ENCODE assay signal across 8 mouse cellular contexts in the genomic region with DNA sequence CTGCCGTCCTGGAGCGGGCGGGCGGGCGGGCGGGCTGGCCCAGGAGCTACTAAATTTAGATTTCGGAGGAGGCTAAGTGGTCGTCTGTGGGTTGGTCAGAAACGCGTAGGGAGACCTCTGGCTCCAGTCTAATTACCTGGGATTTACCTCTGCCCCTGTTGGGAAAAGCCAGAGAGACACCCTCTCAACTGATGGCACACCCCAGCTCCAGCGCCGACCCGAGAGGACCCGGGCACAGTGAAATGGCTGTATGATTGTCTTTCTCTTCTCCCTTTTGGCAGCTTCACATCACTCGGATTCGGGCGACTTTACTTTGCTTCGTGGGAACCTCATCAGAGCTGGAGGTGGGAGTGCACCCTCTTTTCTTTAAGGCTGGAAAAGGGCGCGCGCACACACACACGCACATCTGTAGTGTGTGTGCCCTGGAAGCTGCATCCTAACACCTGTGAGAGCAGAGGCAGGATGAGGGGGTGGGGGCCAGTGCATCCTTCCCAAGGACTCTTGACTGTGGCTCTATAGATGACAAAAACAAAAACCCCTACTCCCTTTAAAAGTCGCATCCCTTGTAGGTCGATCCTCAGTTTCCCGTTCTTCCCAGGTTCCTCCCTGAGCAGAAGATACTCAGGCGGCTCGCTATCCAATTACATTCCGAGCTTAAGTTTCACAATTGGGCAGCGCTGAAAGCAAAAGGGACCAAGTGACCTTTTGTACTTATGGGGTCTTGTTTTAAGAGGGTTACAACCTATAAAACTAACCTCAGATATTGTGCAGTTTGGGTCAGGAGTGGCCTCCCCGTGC. TPM values are rescaled to one million over a fixed set of nuclear protein-coding genes. Genes with fewer than 3 reads are reported as not detected.
A peak's percentile ranks its signal among the peaks of the same experiment; 100 is the strongest.
DNase-seq lines count a peak whose midpoint lies in the region; ATAC-seq and TF ChIP-seq lines count a peak whose summit lies in the region.

No protein-coding gene starts in this region.

- no peak for TF ChIP-seq RAD21 in MEL (IDR thresholded peaks at IDR 0.05; ENCODE audit: low read depth, low read length)

- H3K79me2 ChIP-seq in MEL (ENCODE audit: control insufficient read depth, insufficient read depth, low read length, poor library complexity): peaks cover 3% of the 10 kb centered on the region; the same call in 1 of the 2 replicates

- no peaks in the 10 kb centered on the region for H3K9me3 ChIP-seq in heart, embryonic 11.5 days (replicated peaks; ENCODE audit: control insufficient read depth, low read length)
- H3K9me3 ChIP-seq in MEL (replicated peaks; ENCODE audit: insufficient read depth, low read length): no peaks in the 10 kb centered on the region
- no peaks in the 10 kb centered on the region for H3K9me3 ChIP-seq in embryonic facial prominence, embryonic 15.5 days (replicated peaks)
- H3K9me3 ChIP-seq in intestine, embryonic 14.5 days (ENCODE audit: control insufficient read depth, low read length): no peaks in the 10 kb centered on the region

- H3K4me3 ChIP-seq in heart, embryonic 11.5 days (ENCODE audit: low read depth, low read length): peak overlapping the region; percentile 95
- H3K4me3 ChIP-seq in MEL (ENCODE audit: control insufficient read depth in 1 of 2, insufficient read depth in 1 of 2, low read depth in 2 of 2, low read length in 2 of 2): peak overlapping the region; percentile 61 to 83
- H3K4me3 ChIP-seq in embryonic facial prominence, embryonic 15.5 days (replicated peaks): peak overlapping the region; percentile 90
- peak overlapping the region; percentile 91 for H3K4me3 ChIP-seq in intestine, embryonic 14.5 days (ENCODE audit: low read depth, low read length)

- H3K4me2 ChIP-seq in heart, embryonic 11.5 days: peak overlapping the region; percentile 94
- peak overlapping the region; percentile 82 for H3K4me2 ChIP-seq in embryonic facial prominence, embryonic 15.5 days (replicated peaks)
- H3K4me2 ChIP-seq in intestine, embryonic 14.5 days (ENCODE audit: low read length): peak overlapping the region; percentile 89

- WGBS in heart, embryonic 11.5 days (ENCODE audit: insufficient replicate concordance): 1% methylated on average over 24 of the region's 30 CpGs
- WGBS in embryonic facial prominence, embryonic 15.5 days: 2% methylated on average over 24 of the region's 30 CpGs
- WGBS in intestine, embryonic 14.5 days: 1% methylated on average over 28 of the region's 30 CpGs

- DNase-seq in heart, adult 8-10 months (ENCODE audit: low spot score): no peak
- peak; percentile 46 for DNase-seq in MEL (ENCODE audit: low read depth, low spot score)
- DNase-seq in intestine, embryonic 14.5 days (ENCODE audit: low spot score): peak; percentile 88
- DNase-seq in testis, postnatal 14 days (ENCODE audit: low spot score): peak; percentile 40

- H3K9ac ChIP-seq in heart, embryonic 11.5 days (ENCODE audit: low read depth, low read length): peak overlapping the region; percentile 100
- H3K9ac ChIP-seq in MEL (ENCODE audit: control insufficient read depth, low read depth, low read length, poor library complexity, severe bottlenecking): peak overlapping the region; percentile 60
- H3K9ac ChIP-seq in embryonic facial prominence, embryonic 15.5 days: peak overlapping the region; percentile 97
- H3K9ac ChIP-seq in intestine, embryonic 14.5 days (ENCODE audit: low read length): peak overlapping the region; percentile 99

- TF ChIP-seq EP300 in MEL (IDR thresholded peaks at IDR 0.05; ENCODE audit: low read depth in 1 of 2, low read length in 2 of 2): no peak

- no peak for TF ChIP-seq POLR2A in MEL (IDR thresholded peaks at IDR 0.05; ENCODE audit: control insufficient read depth in 1 of 2, insufficient read depth in 1 of 2, low read depth in 1 of 2, low read length in 2 of 2, poor library complexity in 1 of 2)

- peak; percentile 60 for ATAC-seq in heart, embryonic 11.5 days (replicated peaks; ENCODE audit: insufficient number of reproducible peaks, low FRiP score, low TSS enrichment)
- ATAC-seq in embryonic facial prominence, embryonic 15.5 days (ENCODE audit: insufficient number of reproducible peaks, low FRiP score, low TSS enrichment, low read depth): 0 out of 2 replicates have a peak, but pooled peaks have one; percentile 36
- peak; percentile 42; the same call in 1 of the 2 replicates for ATAC-seq in intestine, embryonic 14.5 days (replicated peaks; ENCODE audit: low FRiP score, low TSS enrichment, low read depth)
- 0 out of 2 replicates have a peak, but pooled peaks have one; percentile 1 for ATAC-seq in megakaryocyte-erythroid progenitor cell, adult 5-6 weeks (replicated peaks; ENCODE audit: low FRiP score, low TSS enrichment, poor library complexity, severe bottlenecking)
- ATAC-seq in activated CD4-positive, CD25-positive, alpha-beta regulatory T cell, adult 4 months: no peak

- H3K27ac ChIP-seq in heart, embryonic 11.5 days (ENCODE audit: low read depth, low read length): peak overlapping the region; percentile 96
- no peak overlapping the region for H3K27ac ChIP-seq in MEL (ENCODE audit: control insufficient read depth, low read depth, low read length)
- H3K27ac ChIP-seq in embryonic facial prominence, embryonic 15.5 days (replicated peaks): peak overlapping the region; percentile 97
- H3K27ac ChIP-seq in intestine, embryonic 14.5 days (ENCODE audit: low read depth): peak overlapping the region; percentile 95

- TF ChIP-seq CTCF in MEL (IDR thresholded peaks at IDR 0.05 in 2 of 3, conservative IDR thresholded peaks at IDR 0.05 in 1 of 3; ENCODE audit: control insufficient read depth in 1 of 3, insufficient read depth in 1 of 3, low read depth in 2 of 3, low read length in 3 of 3, poor library complexity in 1 of 3, severe bottlenecking in 1 of 3): no peak

- peaks cover 23% of the 10 kb centered on the region for H3K36me3 ChIP-seq in heart, embryonic 11.5 days (ENCODE audit: control insufficient read depth, insufficient read depth, low read length)
- no peaks in the 10 kb centered on the region; a peak in 1 of 4 replicates for H3K36me3 ChIP-seq in MEL (ENCODE audit: control insufficient read depth in 1 of 2, insufficient read depth in 2 of 2, low read length in 2 of 2)
- H3K36me3 ChIP-seq in embryonic facial prominence, embryonic 15.5 days: peaks cover 28% of the 10 kb centered on the region
- H3K36me3 ChIP-seq in intestine, embryonic 14.5 days (ENCODE audit: control insufficient read depth, insufficient read depth, low read length): peaks cover 39% of the 10 kb centered on the region

- H3K27me3 ChIP-seq in heart, embryonic 11.5 days (ENCODE audit: control insufficient read depth, insufficient read depth, low read length): no peaks in the 10 kb centered on the region
- H3K27me3 ChIP-seq in MEL (ENCODE audit: control insufficient read depth in 1 of 2, insufficient read depth in 2 of 2, low read length in 2 of 2): no peaks in the 10 kb centered on the region
- 0 out of 2 replicates have a peak, but pooled peaks cover 3% of the 10 kb centered on the region for H3K27me3 ChIP-seq in embryonic facial prominence, embryonic 15.5 days
- H3K27me3 ChIP-seq in intestine, embryonic 14.5 days (replicated peaks; ENCODE audit: control insufficient read depth, insufficient read depth, low read length): no peaks in the 10 kb centered on the region

- H3K4me1 ChIP-seq in heart, embryonic 11.5 days (ENCODE audit: control insufficient read depth, insufficient read depth, low read length): peaks cover 18% of the 10 kb centered on the region
- peaks cover 0 to 12% of the 10 kb centered on the region in 2 experiments; a peak in 2 of 4 replicates for H3K4me1 ChIP-seq in MEL (ENCODE audit: control insufficient read depth in 1 of 2, insufficient read depth in 2 of 2, low read length in 2 of 2)
- H3K4me1 ChIP-seq in embryonic facial prominence, embryonic 15.5 days: peaks cover 19% of the 10 kb centered on the region
- peaks cover 16% of the 10 kb centered on the region for H3K4me1 ChIP-seq in intestine, embryonic 14.5 days (replicated peaks; ENCODE audit: control insufficient read depth, insufficient read depth, low read length)

RNA-seq across cellular contexts. Expression of a gene that starts 0.9 kb away (rescaled TPM):
- 17.0 and 19.6 TPM in 2 replicates for polyA plus RNA-seq in heart, embryonic 11.5 days (2014; fragmentation: Nextera tagmentation; extraction: Ambion mirVana)
- 1 to 10 TPM; 4.8 to 7.4 (median 6.3) TPM for total RNA-seq in heart, adult 8-10 months (2022)
- total RNA-seq in MEL (2012; rRNA removed): 5.2 and 5.5 TPM in 2 replicates
- 10 to 100 TPM in 1 of 2 experiments, not detected in 1; 10.1 TPM for polyA plus RNA-seq in MEL (2012; ENCODE audit: insufficient read depth in 1 of 2, insufficient read length in 2 of 2, low read depth in 1 of 2, low replicate concordance in 2 of 2, missing spikeins in 1 of 2)
- 31.0 and 33.1 TPM in 2 replicates for polyA plus RNA-seq in embryonic facial prominence, embryonic 15.5 days (2015; fragmentation: Nextera tagmentation; extraction: Ambion mirVana)
- 26.3 and 27.7 TPM in 2 replicates for polyA plus RNA-seq in intestine, embryonic 14.5 days (2014; fragmentation: Nextera tagmentation; extraction: Ambion mirVana)
- 6.6 and 8.7 TPM in 2 replicates for total RNA-seq in megakaryocyte-erythroid progenitor cell, adult 5-6 weeks (2014; fragmentation: Nextera tagmentation)
- 7.3 and 10.2 TPM in 2 replicates for total RNA-seq in megakaryocyte-erythroid progenitor cell, adult 5-6 weeks (2017)
- polyA plus RNA-seq in activated CD4-positive, CD25-positive, alpha-beta regulatory T cell, adult 4 months (2017; shearing (Covaris generic)): 1 to 10 TPM; 5.1 to 5.5 TPM

RNA-seq across cellular contexts. Expression of a gene that starts 13.2 kb away (rescaled TPM):
- polyA plus RNA-seq in heart, embryonic 11.5 days (2014; fragmentation: Nextera tagmentation; extraction: Ambion mirVana): 89.6 and 106 TPM in 2 replicates
- total RNA-seq in heart, adult 8-10 months (2022): 10 to 100 TPM; 33.9 to 41.2 (median 36.1) TPM
- total RNA-seq in MEL (2012; rRNA removed): 30.2 and 33.1 TPM in 2 replicates
- 100 to 1,000 TPM in 1 of 2 experiments, 10 to 100 TPM in 1; 50.4 to 126 TPM for polyA plus RNA-seq in MEL (2012; ENCODE audit: insufficient read depth in 1 of 2, insufficient read length in 2 of 2, low read depth in 1 of 2, low replicate concordance in 2 of 2, missing spikeins in 1 of 2)
- 153 TPM in 2 replicates for polyA plus RNA-seq in embryonic facial prominence, embryonic 15.5 days (2015; fragmentation: Nextera tagmentation; extraction: Ambion mirVana)
- 140 and 152 TPM in 2 replicates for polyA plus RNA-seq in intestine, embryonic 14.5 days (2014; fragmentation: Nextera tagmentation; extraction: Ambion mirVana)
- total RNA-seq in megakaryocyte-erythroid progenitor cell, adult 5-6 weeks (2014; fragmentation: Nextera tagmentation): 71.2 and 72.9 TPM in 2 replicates
- 80.7 and 86.8 TPM in 2 replicates for total RNA-seq in megakaryocyte-erythroid progenitor cell, adult 5-6 weeks (2017)
- polyA plus RNA-seq in activated CD4-positive, CD25-positive, alpha-beta regulatory T cell, adult 4 months (2017; shearing (Covaris generic)): 100 to 1,000 TPM; 128 to 129 TPM

RNA-seq across cellular contexts. Expression of a gene that starts 31.3 kb away (rescaled TPM):
- 5.4 and 5.5 TPM in 2 replicates for polyA plus RNA-seq in heart, embryonic 11.5 days (2014; fragmentation: Nextera tagmentation; extraction: Ambion mirVana)
- 10 to 100 TPM; 17.9 to 21.0 (median 20.1) TPM for total RNA-seq in heart, adult 8-10 months (2022)
- total RNA-seq in MEL (2012; rRNA removed): 3.8 and 4.1 TPM in 2 replicates
- polyA plus RNA-seq in MEL (2012; ENCODE audit: insufficient read depth in 1 of 2, insufficient read length in 2 of 2, low read depth in 1 of 2, low replicate concordance in 2 of 2, missing spikeins in 1 of 2): 1 to 10 TPM in 1 of 2 experiments, not detected in 1; 9.5 TPM
- polyA plus RNA-seq in embryonic facial prominence, embryonic 15.5 days (2015; fragmentation: Nextera tagmentation; extraction: Ambion mirVana): 7.1 and 7.6 TPM in 2 replicates
- polyA plus RNA-seq in intestine, embryonic 14.5 days (2014; fragmentation: Nextera tagmentation; extraction: Ambion mirVana): 6.1 and 7.1 TPM in 2 replicates
- total RNA-seq in megakaryocyte-erythroid progenitor cell, adult 5-6 weeks (2014; fragmentation: Nextera tagmentation): 8.5 and 18.3 TPM in 2 replicates
- total RNA-seq in megakaryocyte-erythroid progenitor cell, adult 5-6 weeks (2017): 8.7 and 9.2 TPM in 2 replicates
- 1 to 10 TPM; 2.2 to 2.8 TPM for polyA plus RNA-seq in activated CD4-positive, CD25-positive, alpha-beta regulatory T cell, adult 4 months (2017; shearing (Covaris generic))
